ENCODE assay signal across 8 mouse cellular contexts in the genomic region with DNA sequence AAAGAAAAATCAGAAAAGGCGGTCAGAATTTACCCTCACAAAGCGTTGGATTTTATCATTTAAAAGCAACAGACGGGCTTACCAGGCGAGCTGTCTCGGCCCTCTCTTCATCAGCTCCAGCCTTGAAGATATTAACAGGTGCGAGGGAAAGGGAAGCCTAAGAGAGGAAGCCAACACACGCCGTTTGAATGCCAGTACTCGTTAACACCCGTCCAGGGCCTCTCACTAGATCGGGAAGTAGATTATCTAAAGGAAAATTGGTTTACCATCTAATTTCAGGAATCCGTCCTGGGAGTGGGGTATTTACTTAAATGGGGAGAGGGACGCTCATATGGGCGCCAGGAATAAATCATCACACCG. TPM values are rescaled to one million over a fixed set of nuclear protein-coding genes. Genes with fewer than 3 reads are reported as not detected.
DNase-seq lines count a peak whose midpoint lies in the region; ATAC-seq and TF ChIP-seq lines count a peak whose summit lies in the region.

No protein-coding gene starts in this region.

- 0 out of 2 replicates have a peak overlapping the region, but pooled peaks have one; percentile 90 for H3K27ac ChIP-seq in lung, postnatal 0 days (ENCODE audit: low read length)
- peak overlapping the region; percentile 97 for H3K27ac ChIP-seq in forebrain, embryonic 10.5 days
- no peak overlapping the region for H3K27ac ChIP-seq in small intestine, adult 2 months (ENCODE audit: insufficient read depth, low read depth, low read length)

- peak overlapping the region; percentile 85 for H3K9ac ChIP-seq in lung, postnatal 0 days (replicated peaks; ENCODE audit: low read depth)

- H3K4me2 ChIP-seq in lung, postnatal 0 days (replicated peaks; ENCODE audit: low read depth, low read length), result peak overlapping the region; percentile 76

- TF ChIP-seq POLR2A in small intestine, adult 2 months (IDR thresholded peaks at IDR 0.05; ENCODE audit: low read depth, low read length), result no peak

- peak overlapping the region; percentile 94 for H3K4me3 ChIP-seq in lung, postnatal 0 days (ENCODE audit: low read depth, low read length)
- peak overlapping the region; percentile 97 for H3K4me3 ChIP-seq in forebrain, embryonic 10.5 days
- H3K4me3 ChIP-seq in small intestine, adult 2 months (ENCODE audit: low read depth, low read length), result peak overlapping the region; percentile 80

- H3K27me3 ChIP-seq in lung, postnatal 0 days (replicated peaks; ENCODE audit: insufficient read depth, low read length), result no peaks in the 10 kb centered on the region
- no peaks in the 10 kb centered on the region for H3K27me3 ChIP-seq in forebrain, embryonic 10.5 days (ENCODE audit: poor library complexity, severe bottlenecking)
- no peaks in the 10 kb centered on the region for H3K27me3 ChIP-seq in small intestine, adult 2 months (ENCODE audit: control insufficient read depth, insufficient read depth, low read length)

- peaks cover 4% of the 10 kb centered on the region; the same call in 1 of the 2 replicates for H3K4me1 ChIP-seq in lung, postnatal 0 days (ENCODE audit: insufficient read depth, low read depth, low read length)
- H3K4me1 ChIP-seq in forebrain, embryonic 10.5 days, result peaks cover 24% of the 10 kb centered on the region
- no peaks in the 10 kb centered on the region for H3K4me1 ChIP-seq in small intestine, adult 2 months (ENCODE audit: control insufficient read depth, insufficient read depth, insufficient read length, low read length)

- DNase-seq in lung, postnatal 0 days (ENCODE audit: low spot score), result no peak
- DNase-seq in lung, adult 18-20 months, result no peak
- no peak for DNase-seq in forebrain, embryonic 10.5 days (ENCODE audit: extremely low spot score, low spot score)
- DNase-seq in liver, result peak; percentile 32
- DNase-seq in layer of hippocampus, postnatal 25 days (ENCODE audit: extremely low spot score in 1 of 2, low spot score in 1 of 2), result no peak
- no peak for DNase-seq in gastrocnemius, postnatal 25 days
- no peak for DNase-seq in right cerebral cortex, postnatal 14 days

- no peak for ATAC-seq in lung, postnatal 0 days

- no peak for TF ChIP-seq EP300 in lung, postnatal 0 days (IDR thresholded peaks at IDR 0.05)

- TF ChIP-seq CTCF in lung, postnatal 0 days (IDR thresholded peaks at IDR 0.05), result no peak
- TF ChIP-seq CTCF in small intestine, adult 2 months (IDR thresholded peaks at IDR 0.05; ENCODE audit: extremely low read depth, insufficient read length, insufficient replicate concordance, low read depth, low read length), result no peak

- WGBS in lung, postnatal 0 days, result 1% methylated on average over 15 of the region's 15 CpGs
- WGBS in forebrain, embryonic 10.5 days, result 4% methylated on average over 15 of the region's 15 CpGs
- 2% methylated on average over 15 of the region's 15 CpGs for whole genome bisulfite sequencing in small intestine, adult 2 months

- peaks cover 25% of the 10 kb centered on the region for H3K36me3 ChIP-seq in lung, postnatal 0 days (ENCODE audit: insufficient read depth, low read length)
- peaks cover 46% of the 10 kb centered on the region for H3K36me3 ChIP-seq in forebrain, embryonic 10.5 days (replicated peaks)
- H3K36me3 ChIP-seq in small intestine, adult 2 months (ENCODE audit: control insufficient read depth, insufficient read depth, low read length), result peaks cover 36% of the 10 kb centered on the region

- no peaks in the 10 kb centered on the region for H3K9me3 ChIP-seq in lung, postnatal 0 days (ENCODE audit: low read length)
- no peaks in the 10 kb centered on the region for H3K9me3 ChIP-seq in forebrain, embryonic 10.5 days

RNA-seq across cellular contexts. Expression of gene Cct2, which starts 0.7 kb away (rescaled TPM):
- polyA plus RNA-seq in lung, postnatal 0 days (2015; fragmentation: Nextera tagmentation; extraction: Ambion mirVana), result 107 and 109 TPM in 2 replicates
- polyA plus RNA-seq in forebrain, embryonic 10.5 days (2016; fragmentation: Nextera tagmentation; extraction: Ambion mirVana), result 332 and 337 TPM in 2 replicates
- polyA plus RNA-seq in small intestine, adult 2 months (2012; rRNA removed), result 20.6 and 37.3 TPM in 2 replicates
- 100 to 1,000 TPM; 175 to 190 TPM for total RNA-seq in layer of hippocampus, postnatal 25 days (2021)
- 100 to 1,000 TPM; 104 to 109 TPM for total RNA-seq in gastrocnemius, postnatal 25 days (2021)

RNA-seq across cellular contexts. Expression of gene Lrrc10, which starts 17.7 kb away (rescaled TPM):
- polyA plus RNA-seq in lung, postnatal 0 days (2015; fragmentation: Nextera tagmentation; extraction: Ambion mirVana), result 0.45 and 0.58 TPM in 2 replicates
- not detected in 2 replicates for polyA plus RNA-seq in forebrain, embryonic 10.5 days (2016; fragmentation: Nextera tagmentation; extraction: Ambion mirVana)
- polyA plus RNA-seq in small intestine, adult 2 months (2012; rRNA removed), result not detected in 2 replicates
- under 1 TPM in 1 of 2 experiments, not detected in 1; 0.33 TPM for total RNA-seq in layer of hippocampus, postnatal 25 days (2021)
- not detected for total RNA-seq in gastrocnemius, postnatal 25 days (2021)
